In genomic region chr10:79991099-79991498, GRCm38 (mm10) we compare ENCODE assay signal across 11 mouse cellular contexts. TPM values are rescaled to one million over a fixed set of nuclear protein-coding genes. Genes with fewer than 3 reads are reported as not detected.
DNase-seq lines count a peak whose midpoint lies in the region; ATAC-seq and TF ChIP-seq lines count a peak whose summit lies in the region.
"Had no signal": no experiment of that assay in that cellular context is flagged by ENCODE, and none has a peak within 500 bp of the region (broad histone marks: within the 10 kb centered on the region; RNA-seq: fewer than 3 reads in every experiment).

No protein-coding gene starts in this region.

- intact Hi-C loops in heart, adult 2 months (cut with DNase I) = no loop called here

- no peaks in the 10 kb centered on the region; the same call in 1 of the 2 replicates for H3K9me3 ChIP-seq in heart, embryonic 14.5 days (ENCODE audit: control insufficient read depth, low read length)
- peaks cover 15% of the 10 kb centered on the region for H3K9me3 ChIP-seq in megakaryocyte, embryonic 14.5 days
- H3K9me3 ChIP-seq in embryonic facial prominence, embryonic 13.5 days = peaks cover 7% of the 10 kb centered on the region; the same call in 1 of the 2 replicates
- no peaks in the 10 kb centered on the region for H3K9me3 ChIP-seq in stomach, embryonic 15.5 days

- no peak for TF ChIP-seq CTCF in heart, adult 2 months (IDR thresholded peaks at IDR 0.05)

- H3K79me2 ChIP-seq in heart, adult 2 months (replicated peaks; ENCODE audit: control insufficient read depth, insufficient read depth, low read length) = no peaks in the 10 kb centered on the region; the same call in 1 of the 2 replicates

- no peak overlapping the region for H3K4me3 ChIP-seq in heart, embryonic 14.5 days (ENCODE audit: control insufficient read depth in 1 of 2, insufficient read depth in 1 of 2, low read depth in 1 of 2, low read length in 2 of 2)
- H3K4me3 ChIP-seq in heart, adult 2 months = no peak overlapping the region
- peak overlapping the region; percentile 76 for H3K4me3 ChIP-seq in megakaryocyte, embryonic 14.5 days (replicated peaks)
- peak overlapping the region; percentile 9 for H3K4me3 ChIP-seq in embryonic facial prominence, embryonic 13.5 days
- H3K4me3 ChIP-seq in stomach, embryonic 15.5 days (replicated peaks) = peak overlapping the region; percentile 63

- 71% methylated on average over 12 of the region's 12 CpGs for WGBS in heart, embryonic 14.5 days
- WGBS in heart, adult 2 months = 76% methylated on average over 12 of the region's 12 CpGs
- WGBS in embryonic facial prominence, embryonic 13.5 days = 67% methylated on average over 12 of the region's 12 CpGs
- WGBS in stomach, embryonic 15.5 days = 73% methylated on average over 12 of the region's 12 CpGs

- peak overlapping the region; percentile 25; the same call in 1 of the 2 replicates for H3K4me2 ChIP-seq in heart, embryonic 14.5 days (ENCODE audit: low read length)
- peak overlapping the region; percentile 93 for H3K4me2 ChIP-seq in embryonic facial prominence, embryonic 13.5 days
- peak overlapping the region; percentile 85 for H3K4me2 ChIP-seq in stomach, embryonic 15.5 days

- DNase-seq in heart, adult 2 months = no peak
- no peak for DNase-seq in thymus, postnatal 10 days (ENCODE audit: low spot score in 2 of 2)
- no peak for DNase-seq in adrenal gland, adult 18-20 months (ENCODE audit: low spot score in 2 of 2)
- DNase-seq: adrenal gland, adult 2 months; embryo, embryonic 11 days; kidney, postnatal 25 days had no signal

- no peak for ATAC-seq in heart, embryonic 14.5 days (ENCODE audit: insufficient number of reproducible peaks, insufficient read depth, low FRiP score, low read depth)
- ATAC-seq in megakaryocyte, adult 5-6 weeks (ENCODE audit: poor library complexity, severe bottlenecking) = no peak
- ATAC-seq in embryonic facial prominence, embryonic 13.5 days (ENCODE audit: insufficient number of reproducible peaks, insufficient read depth, low FRiP score, low TSS enrichment, low read depth) = no peak
- no peak for ATAC-seq in stomach, embryonic 15.5 days (ENCODE audit: insufficient read depth, low FRiP score, low read depth)

- no peak overlapping the region for H3K9ac ChIP-seq in heart, embryonic 14.5 days (ENCODE audit: low read length)
- no peak overlapping the region for H3K9ac ChIP-seq in heart, adult 2 months (ENCODE audit: low read depth, low read length)
- H3K9ac ChIP-seq in embryonic facial prominence, embryonic 13.5 days = no peak overlapping the region
- no peak overlapping the region for H3K9ac ChIP-seq in stomach, embryonic 15.5 days

- no peak for TF ChIP-seq POLR2A in heart, adult 2 months (IDR thresholded peaks at IDR 0.05; ENCODE audit: insufficient read depth, low read depth, low read length)

- no peak overlapping the region for H3K27ac ChIP-seq in heart, embryonic 14.5 days (replicated peaks in 1 of 2; ENCODE audit: control insufficient read depth in 1 of 2, insufficient read depth in 1 of 2, low read depth in 2 of 2, low read length in 2 of 2)
- H3K27ac ChIP-seq in heart, adult 2 months = no peak overlapping the region
- no peak overlapping the region for H3K27ac ChIP-seq in embryonic facial prominence, embryonic 13.5 days
- H3K27ac ChIP-seq in stomach, embryonic 15.5 days = no peak overlapping the region

- H3K27me3 ChIP-seq in heart, embryonic 14.5 days (ENCODE audit: control insufficient read depth, insufficient read depth, low read length) = no peaks in the 10 kb centered on the region
- H3K27me3 ChIP-seq in heart, adult 2 months (ENCODE audit: control insufficient read depth, insufficient read depth, low read length) = no peaks in the 10 kb centered on the region
- no peaks in the 10 kb centered on the region for H3K27me3 ChIP-seq in megakaryocyte, embryonic 14.5 days (replicated peaks)
- H3K27me3 ChIP-seq in embryonic facial prominence, embryonic 13.5 days = no peaks in the 10 kb centered on the region
- no peaks in the 10 kb centered on the region for H3K27me3 ChIP-seq in stomach, embryonic 15.5 days (replicated peaks)

- TF ChIP-seq EP300 in heart, adult 2 months (IDR thresholded peaks at IDR 0.05; ENCODE audit: insufficient read depth, low read depth, low read length) = no peak

- peaks cover 49% of the 10 kb centered on the region for H3K36me3 ChIP-seq in heart, embryonic 14.5 days (ENCODE audit: control insufficient read depth, insufficient read depth, low read length)
- no peaks in the 10 kb centered on the region for H3K36me3 ChIP-seq in heart, adult 2 months (ENCODE audit: control insufficient read depth, insufficient read depth, low read length)
- H3K36me3 ChIP-seq in megakaryocyte, embryonic 14.5 days (replicated peaks; ENCODE audit: low read length) = peaks cover 68% of the 10 kb centered on the region
- peaks cover 47% of the 10 kb centered on the region for H3K36me3 ChIP-seq in embryonic facial prominence, embryonic 13.5 days
- H3K36me3 ChIP-seq in stomach, embryonic 15.5 days = peaks cover 37% of the 10 kb centered on the region

- peaks cover 24 to 35% of the 10 kb centered on the region in 2 experiments for H3K4me1 ChIP-seq in heart, embryonic 14.5 days (ENCODE audit: control insufficient read depth in 2 of 2, insufficient read depth in 2 of 2, low read length in 2 of 2)
- H3K4me1 ChIP-seq in heart, adult 2 months (ENCODE audit: control insufficient read depth, insufficient read depth, low read length) = peaks cover 15% of the 10 kb centered on the region
- H3K4me1 ChIP-seq in megakaryocyte, embryonic 14.5 days = peaks cover 95% of the 10 kb centered on the region
- peaks cover 38% of the 10 kb centered on the region for H3K4me1 ChIP-seq in embryonic facial prominence, embryonic 13.5 days
- peaks cover 33% of the 10 kb centered on the region for H3K4me1 ChIP-seq in stomach, embryonic 15.5 days

RNA-seq across cellular contexts. Expression of gene Cnn2, which starts 2.7 kb away (rescaled TPM):
- polyA plus RNA-seq in heart, embryonic 14.5 days (2014; fragmentation: Nextera tagmentation; extraction: Ambion mirVana) = 265 and 275 TPM in 2 replicates
- 10 to 100 TPM; 30.2 to 39.3 TPM for total RNA-seq in heart, adult 2 months (2021)
- polyA plus RNA-seq in heart, adult 2 months (2012; rRNA removed) = 52.5 and 60.7 TPM in 2 replicates
- 1,011 and 1,303 TPM in 2 replicates for polyA plus RNA-seq in megakaryocyte, embryonic 14.5 days (2012; ENCODE audit: insufficient read depth, low replicate concordance)
- total RNA-seq in megakaryocyte, adult 5-6 weeks (2015) = 174 and 175 TPM in 2 replicates
- total RNA-seq in megakaryocyte, adult 5-6 weeks (2017) = 286 and 299 TPM in 2 replicates
- polyA plus RNA-seq in embryonic facial prominence, embryonic 13.5 days (2015; fragmentation: Nextera tagmentation; extraction: Ambion mirVana) = 298 and 319 TPM in 2 replicates
- polyA plus RNA-seq in stomach, embryonic 15.5 days (2015; fragmentation: Nextera tagmentation; extraction: Ambion mirVana) = 274 and 279 TPM in 2 replicates
- total RNA-seq in adrenal gland, adult 18-20 months (2021) = 10 to 100 TPM; 28.5 to 49.0 TPM

RNA-seq across cellular contexts. Expression of gene Abca7, which starts 5.2 kb away (rescaled TPM):
- polyA plus RNA-seq in heart, embryonic 14.5 days (2014; fragmentation: Nextera tagmentation; extraction: Ambion mirVana) = 1.6 and 1.7 TPM in 2 replicates
- 1 to 10 TPM; 6.6 to 8.0 TPM for total RNA-seq in heart, adult 2 months (2021)
- polyA plus RNA-seq in heart, adult 2 months (2012; rRNA removed) = 9.2 and 10.8 TPM in 2 replicates
- 47.4 and 62.2 TPM in 2 replicates for polyA plus RNA-seq in megakaryocyte, embryonic 14.5 days (2012; ENCODE audit: insufficient read depth, low replicate concordance)
- 32.6 and 34.7 TPM in 2 replicates for total RNA-seq in megakaryocyte, adult 5-6 weeks (2015)
- 33.6 and 37.4 TPM in 2 replicates for total RNA-seq in megakaryocyte, adult 5-6 weeks (2017)
- 2.2 and 2.6 TPM in 2 replicates for polyA plus RNA-seq in embryonic facial prominence, embryonic 13.5 days (2015; fragmentation: Nextera tagmentation; extraction: Ambion mirVana)
- 4.2 and 4.8 TPM in 2 replicates for polyA plus RNA-seq in stomach, embryonic 15.5 days (2015; fragmentation: Nextera tagmentation; extraction: Ambion mirVana)
- 10 to 100 TPM; 20.6 to 22.3 TPM for total RNA-seq in adrenal gland, adult 18-20 months (2021)

RNA-seq across cellular contexts. Expression of gene Tmem259, which starts 7.0 kb away (rescaled TPM):
- 16.2 and 20.3 TPM in 2 replicates for polyA plus RNA-seq in heart, embryonic 14.5 days (2014; fragmentation: Nextera tagmentation; extraction: Ambion mirVana)
- 100 to 1,000 TPM; 109 to 124 TPM for total RNA-seq in heart, adult 2 months (2021)
- 184 and 220 TPM in 2 replicates for polyA plus RNA-seq in heart, adult 2 months (2012; rRNA removed)
- 293 and 686 TPM in 2 replicates for polyA plus RNA-seq in megakaryocyte, embryonic 14.5 days (2012; ENCODE audit: insufficient read depth, low replicate concordance)
- total RNA-seq in megakaryocyte, adult 5-6 weeks (2015) = 51.6 and 52.2 TPM in 2 replicates
- 52.1 and 53.2 TPM in 2 replicates for total RNA-seq in megakaryocyte, adult 5-6 weeks (2017)
- polyA plus RNA-seq in embryonic facial prominence, embryonic 13.5 days (2015; fragmentation: Nextera tagmentation; extraction: Ambion mirVana) = 15.4 and 17.0 TPM in 2 replicates
- polyA plus RNA-seq in stomach, embryonic 15.5 days (2015; fragmentation: Nextera tagmentation; extraction: Ambion mirVana) = 20.6 and 21.3 TPM in 2 replicates
- total RNA-seq in adrenal gland, adult 18-20 months (2021) = 100 to 1,000 TPM; 140 to 144 TPM

RNA-seq across cellular contexts. Expression of gene Grin3b, which starts 20.6 kb away (rescaled TPM):
- 0.09 and 0.18 TPM in 2 replicates for polyA plus RNA-seq in heart, embryonic 14.5 days (2014; fragmentation: Nextera tagmentation; extraction: Ambion mirVana)
- total RNA-seq in heart, adult 2 months (2021) = under 1 TPM; 0.20 to 0.31 TPM
- 0.20 and 0.29 TPM in 2 replicates for polyA plus RNA-seq in heart, adult 2 months (2012; rRNA removed)
- not detected in 2 replicates for polyA plus RNA-seq in megakaryocyte, embryonic 14.5 days (2012; ENCODE audit: insufficient read depth, low replicate concordance)
- total RNA-seq in megakaryocyte, adult 5-6 weeks (2015) = not detected in 2 replicates
- total RNA-seq in megakaryocyte, adult 5-6 weeks (2017) = 0.18 TPM in 1 of 2 replicates, not detected in the other
- 0.52 and 0.83 TPM in 2 replicates for polyA plus RNA-seq in embryonic facial prominence, embryonic 13.5 days (2015; fragmentation: Nextera tagmentation; extraction: Ambion mirVana)
- 0.27 and 0.34 TPM in 2 replicates for polyA plus RNA-seq in stomach, embryonic 15.5 days (2015; fragmentation: Nextera tagmentation; extraction: Ambion mirVana)
- total RNA-seq in adrenal gland, adult 18-20 months (2021) = under 1 TPM in 1 of 2 experiments, not detected in 1; 0.19 TPM

RNA-seq across cellular contexts. Expression of gene Arhgap45, which starts 25.4 kb away (rescaled TPM):
- 3.0 and 3.4 TPM in 2 replicates for polyA plus RNA-seq in heart, embryonic 14.5 days (2014; fragmentation: Nextera tagmentation; extraction: Ambion mirVana)
- total RNA-seq in heart, adult 2 months (2021) = 1 to 10 TPM; 3.5 to 5.1 TPM
- polyA plus RNA-seq in heart, adult 2 months (2012; rRNA removed) = 8.9 and 16.6 TPM in 2 replicates
- polyA plus RNA-seq in megakaryocyte, embryonic 14.5 days (2012; ENCODE audit: insufficient read depth, low replicate concordance) = 375 and 477 TPM in 2 replicates
- 135 and 140 TPM in 2 replicates for total RNA-seq in megakaryocyte, adult 5-6 weeks (2015)
- total RNA-seq in megakaryocyte, adult 5-6 weeks (2017) = 235 and 237 TPM in 2 replicates
- 3.9 and 4.6 TPM in 2 replicates for polyA plus RNA-seq in embryonic facial prominence, embryonic 13.5 days (2015; fragmentation: Nextera tagmentation; extraction: Ambion mirVana)
- 9.1 and 10.0 TPM in 2 replicates for polyA plus RNA-seq in stomach, embryonic 15.5 days (2015; fragmentation: Nextera tagmentation; extraction: Ambion mirVana)
- 1 to 10 TPM; 5.5 to 7.3 TPM for total RNA-seq in adrenal gland, adult 18-20 months (2021)

Comparison
In these comparisons a context has a peak if more than half of its experiments do, and no peak if none do; other contexts are left out.
1. H3K4me2 ChIP-seq: peak in every context shown above with its lines; median percentile 93 in embryonic facial prominence, embryonic 13.5 days; 85 in stomach, embryonic 15.5 days; 25 in heart, embryonic 14.5 days.
2. H3K4me3 ChIP-seq: peak in megakaryocyte, embryonic 14.5 days (single experiment), embryonic facial prominence, embryonic 13.5 days (single experiment) and stomach, embryonic 15.5 days (single experiment); none in heart, embryonic 14.5 days (0 of 2) and heart, adult 2 months (single experiment).